Mouse (Mus musculus) kidney, postnatal 0 days (tissue): ENCODE measurements around the gene Sectm1b. TPM values are rescaled to one million over a fixed set of nuclear protein-coding genes. Genes with fewer than 3 reads are reported as not detected.

Source experiments
- ATAC-seq: fragments of 200-750 bp; cut with Nextera tagmentation; replicated peaks from 2 replicates; pipeline ENCODE4 v1.8.0; 2017; ENCODE audit warnings: low read depth, moderate number of reproducible peaks, moderate TSS enrichment, moderate library complexity; ENCODE audit not compliant: low FRiP score
- DNase-seq: peaks from one replicate; pipeline ENCODE4 v3.0.0-alpha.2; 2016; ENCODE audit warnings: low spot score
- H3K27ac ChIP-seq: fragments of 300-500 bp; sonication (generic); 2 replicates; pipeline ENCODE4 v1.5.1; 2014; ENCODE audit warnings: mild to moderate bottlenecking
- H3K27me3 ChIP-seq: fragments of 300-500 bp; sonication (generic); 2 replicates; pipeline ENCODE4 v1.6.1; 2014; ENCODE audit warnings: low read length, mixed read lengths; ENCODE audit not compliant: insufficient read depth
- H3K36me3 ChIP-seq: fragments of 300-500 bp; sonication (generic); 2 replicates; pipeline ENCODE4 v1.6.1; 2014; ENCODE audit warnings: low read length, mixed read lengths; ENCODE audit not compliant: insufficient read depth
- H3K4me1 ChIP-seq: fragments of 300-500 bp; sonication (generic); replicated peaks from 2 replicates; pipeline ENCODE4 v1.6.1; 2014; ENCODE audit warnings: antibody characterized with exemption, low read length, mixed read lengths; ENCODE audit not compliant: insufficient read depth
- H3K4me2 ChIP-seq: fragments of 300-500 bp; sonication (generic); 2 replicates; pipeline ENCODE4 v1.6.1; 2014; ENCODE audit warnings: mild to moderate bottlenecking, low read length, moderate library complexity, mixed read lengths
- H3K4me3 ChIP-seq: fragments of 300-500 bp; sonication (generic); replicated peaks from 2 replicates; pipeline ENCODE4 v1.5.1; 2014; ENCODE audit warnings: low read depth, low read length
- H3K9ac ChIP-seq: fragments of 300-500 bp; sonication (generic); 2 replicates; pipeline ENCODE4 v1.6.1; 2014; ENCODE audit warnings: low read depth, low read length
- H3K9me3 ChIP-seq: fragments of 300-500 bp; sonication (generic); replicated peaks from 2 replicates; pipeline ENCODE4 v1.6.1; 2016; ENCODE audit warnings: low read length, inconsistent platforms, mixed read lengths
- CTCF ChIP-seq: IDR thresholded peaks from 2 replicates; pipeline ENCODE4 v1.5.1; 2016; ENCODE audit warnings: antibody characterized with exemption, low read depth, mild to moderate bottlenecking, moderate library complexity
- WGBS: fragments of 180-500 bp; shearing (Covaris S2); extraction: QIAGEN DNeasy Blood & Tissue Kit; methylation state at CpG from one replicate; pipeline ENCODE4 v1.1.7; 2014; 5-methylcytosine and 5-hydroxymethylcytosine counted together
- polyA plus RNA-seq: library from polyadenylated mRNA; unstranded; fragments of >200 nt; fragmentation: Nextera tagmentation; extraction: Ambion mirVana; gene quantifications from 2 replicates; pipeline ENCODE4 v1.2.1, GENCODE M21; 2015

Sectm1b gene
- polyA plus RNA-seq, 1 experiment from 2014 or later, result 2.0 TPM

GRCm38 (mm10) chr11:121101124-121101805, 37.9 kb upstream of the Sectm1b start:
- Histone ChIP-seq H3K27ac (peak overlapping the region; percentile 66; the same call in 1 of the 2 replicates), H3K4me1 (0 out of 2 replicates have a peak, but pooled peaks cover 6% of the 10 kb centered on the region), H3K4me2 (no peak overlapping the region), H3K4me3 (no peak overlapping the region), H3K9me3 (no peaks in the 10 kb centered on the region), H3K36me3 (no peaks in the 10 kb centered on the region), H3K9ac (no peak overlapping the region), H3K27me3 (no peaks in the 10 kb centered on the region)
- no peak for TF ChIP-seq CTCF
- WGBS, result 64% methylated on average over 4 of the region's 4 CpGs
- ATAC-seq (no peak), DNase-seq (no peak)

DNA sequence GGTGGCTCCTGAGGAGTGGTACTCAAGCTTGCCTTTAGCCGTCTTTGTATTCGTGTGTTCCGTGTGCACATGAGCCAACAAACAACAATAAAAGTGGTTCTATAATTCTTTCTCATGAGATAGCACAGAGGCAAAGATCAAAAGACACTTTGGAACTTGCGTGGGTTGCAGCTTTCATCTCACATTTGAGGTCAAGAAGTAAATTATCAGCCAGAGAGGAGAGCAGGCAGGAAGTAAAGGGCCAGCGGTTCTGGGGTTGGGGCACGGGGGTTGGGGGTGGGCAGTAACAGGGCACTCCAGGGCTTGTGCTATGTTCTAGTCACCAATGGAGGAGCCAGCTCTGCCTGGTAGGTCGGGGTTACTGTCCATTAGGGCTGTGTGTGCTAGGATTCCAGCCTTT, 37.3 kb upstream of the Sectm1b start:
- no peak overlapping the region for H3K4me2 ChIP-seq
- H3K27ac ChIP-seq, result peak overlapping the region; percentile 66; the same call in 1 of the 2 replicates
- no peaks in the 10 kb centered on the region for H3K27me3 ChIP-seq
- peak; percentile 74; the same call in 1 of the 2 replicates for ATAC-seq
- TF ChIP-seq CTCF, result no peak
- H3K4me3 ChIP-seq, result no peak overlapping the region
- no peaks in the 10 kb centered on the region for H3K9me3 ChIP-seq
- WGBS, result 15% methylated on average over 7 of the region's 7 CpGs
- no peaks in the 10 kb centered on the region for H3K36me3 ChIP-seq
- DNase-seq, result peak; percentile 64
- H3K4me1 ChIP-seq, result 0 out of 2 replicates have a peak, but pooled peaks cover 6% of the 10 kb centered on the region
- H3K9ac ChIP-seq, result no peak overlapping the region

- ATAC-seq, result no peak
- Histone ChIP-seq H3K27ac (no peak overlapping the region), H3K4me1 (0 out of 2 replicates have a peak, but pooled peaks cover 6% of the 10 kb centered on the region), H3K9ac (no peak overlapping the region), H3K27me3 (no peaks in the 10 kb centered on the region), H3K4me2 (no peak overlapping the region), H3K4me3 (no peak overlapping the region), H3K36me3 (no peaks in the 10 kb centered on the region), H3K9me3 (no peaks in the 10 kb centered on the region)
- no peak for TF ChIP-seq CTCF
- DNase-seq, result no peak
- WGBS, result 50% methylated on average over 7 of the region's 7 CpGs
Measured at GRCm38 (mm10) chr11:121099762-121100161, 36.4 kb upstream of the Sectm1b start.

- no peak for TF ChIP-seq CTCF
- no peak overlapping the region for H3K9ac ChIP-seq
- no peak overlapping the region for H3K4me2 ChIP-seq
- H3K9me3 ChIP-seq, result no peaks in the 10 kb centered on the region
- H3K4me3 ChIP-seq, result no peak overlapping the region
- H3K27ac ChIP-seq, result no peak overlapping the region
- H3K36me3 ChIP-seq, result no peaks in the 10 kb centered on the region
- DNase-seq (no peak), ATAC-seq (no peak)
- no peaks in the 10 kb centered on the region for H3K4me1 ChIP-seq
- 90% methylated on average over 14 of the region's 14 CpGs for WGBS
- no peaks in the 10 kb centered on the region for H3K27me3 ChIP-seq
Measured at GRCm38 (mm10) chr11:121092606-121093585, 29.5 kb upstream of the Sectm1b start.

GRCm38 (mm10) chr11:121090943-121091342, 27.6 kb upstream of the Sectm1b start:
- no peak overlapping the region for H3K4me2 ChIP-seq
- no peaks in the 10 kb centered on the region for H3K27me3 ChIP-seq
- H3K36me3 ChIP-seq, result no peaks in the 10 kb centered on the region
- ATAC-seq, result no peak
- no peak overlapping the region for H3K27ac ChIP-seq
- no peak for TF ChIP-seq CTCF
- H3K4me3 ChIP-seq, result no peak overlapping the region
- H3K9ac ChIP-seq, result no peak overlapping the region
- no peaks in the 10 kb centered on the region for H3K4me1 ChIP-seq
- WGBS, result 52% methylated on average over 4 of the region's 4 CpGs
- no peaks in the 10 kb centered on the region for H3K9me3 ChIP-seq
- DNase-seq, result no peak

GRCm38 (mm10) chr11:121089756-121090546, 26.6 kb upstream of the Sectm1b start:
- Histone ChIP-seq H3K4me2 (no peak overlapping the region), H3K36me3 (no peaks in the 10 kb centered on the region), H3K9me3 (no peaks in the 10 kb centered on the region), H3K27ac (no peak overlapping the region), H3K27me3 (no peaks in the 10 kb centered on the region), H3K4me1 (no peaks in the 10 kb centered on the region), H3K4me3 (no peak overlapping the region), H3K9ac (no peak overlapping the region)
- DNase-seq (no peak), ATAC-seq (no peak)
- 84% methylated on average over 2 of the region's 2 CpGs for WGBS
- TF ChIP-seq CTCF, result no peak
